Mouse (Mus musculus) lung, postnatal 25 days (tissue): Measurements from ENCODE around the gene Marcksl1.

Experiments used
- DNase-seq: peaks from one replicate; pipeline ENCODE4 v3.0.0; 2022; ENCODE audit warnings: low spot score

Marcksl1 gene

DNA sequence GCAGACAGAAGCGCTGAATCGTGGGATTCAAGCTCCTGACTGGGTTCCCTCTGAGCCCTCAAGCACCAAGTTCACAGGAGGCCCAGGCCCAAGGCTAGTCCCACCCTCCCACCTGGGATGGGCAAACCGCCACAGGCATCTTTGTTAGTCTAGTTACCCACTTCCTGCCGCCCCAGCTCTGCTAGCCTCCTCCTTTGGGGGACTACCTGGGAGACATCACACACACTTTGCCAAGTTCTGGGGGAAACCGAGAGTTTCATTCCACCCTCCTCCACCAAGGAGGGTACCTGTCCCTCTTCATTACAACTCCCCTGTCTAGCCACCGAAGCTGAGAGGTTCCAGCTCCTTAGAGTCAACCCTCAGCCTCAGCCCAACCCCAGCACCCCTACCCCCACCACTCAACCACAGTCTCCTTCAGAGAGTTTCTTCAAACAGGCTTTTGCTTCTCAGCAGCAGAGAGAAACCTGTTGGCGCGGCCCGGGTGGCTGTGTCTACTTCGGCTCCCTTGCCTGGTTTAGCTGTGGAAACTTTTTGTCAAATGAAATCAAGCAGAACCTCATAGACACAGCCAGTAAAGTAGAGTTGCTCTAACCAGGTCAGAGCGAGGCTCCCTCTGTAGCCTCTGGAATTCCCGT, 45.1 kb downstream of the Marcksl1 start:
- no peak for DNase-seq

DNA sequence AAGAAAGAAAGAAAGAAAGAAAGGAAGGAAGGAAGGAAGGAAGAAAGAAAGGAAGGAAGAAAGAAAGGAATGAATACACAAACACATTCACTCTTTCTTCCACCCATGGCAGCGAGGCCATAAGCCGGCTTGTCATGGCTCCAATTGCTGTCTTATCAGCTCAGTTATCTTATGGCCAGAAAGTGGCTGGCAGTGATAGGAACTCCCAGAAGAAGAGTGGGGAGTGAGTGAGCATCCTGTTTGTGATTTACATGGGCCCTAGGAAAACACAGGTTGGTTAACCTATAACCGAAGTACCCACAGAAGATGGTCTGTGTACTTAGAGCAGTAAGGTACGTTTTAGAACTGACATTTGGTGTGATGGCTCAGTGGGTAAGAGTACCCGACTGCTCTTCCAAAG, 47.8 kb downstream of the Marcksl1 start:
- DNase-seq = no peak

DNA sequence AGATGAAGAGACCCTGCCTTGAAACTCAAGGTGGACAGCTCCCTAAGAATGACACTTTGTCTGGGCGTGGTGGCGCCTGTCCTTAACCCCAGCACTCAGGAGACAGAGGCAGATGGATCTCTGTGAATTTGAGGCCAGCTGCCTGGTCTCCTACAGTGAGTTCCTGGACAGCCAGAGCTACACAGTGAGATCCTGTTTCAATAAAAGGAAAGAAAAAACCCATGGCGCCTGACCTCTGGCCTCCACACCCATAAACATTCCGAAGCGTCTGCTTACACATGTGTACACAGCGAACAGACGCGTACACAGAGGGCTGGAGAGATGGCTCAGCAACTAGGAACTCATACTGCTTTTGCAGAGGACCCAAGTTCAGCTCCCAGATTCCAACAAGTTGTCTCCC, 50.3 kb downstream of the Marcksl1 start:
- no peak for DNase-seq

DNA sequence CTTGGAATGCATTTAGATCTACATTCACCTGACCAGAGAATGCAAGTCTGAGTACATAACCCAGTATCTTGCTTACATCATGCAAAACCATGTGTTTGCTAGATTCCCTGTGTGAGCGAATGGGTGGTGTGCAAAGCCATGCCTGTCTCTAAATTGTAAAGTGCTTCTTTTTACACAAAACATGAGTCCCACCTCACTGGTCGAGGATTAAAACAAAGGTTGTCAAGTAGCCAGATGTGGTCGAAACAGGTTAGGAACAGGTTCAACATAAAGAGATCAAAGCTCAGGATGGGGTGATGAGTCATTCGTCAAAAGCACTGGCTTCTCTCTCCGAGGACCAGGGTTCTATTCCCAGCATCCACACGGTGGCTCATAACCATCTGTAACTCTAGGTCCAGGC, 51.8 kb downstream of the Marcksl1 start:
- no peak for DNase-seq
